Mouse (Mus musculus): ENCODE measurements at regions not wholly inside any gene's neighbourhood (a gene's known extent, or its start where the extent isn't known, plus 50 kb on each side); places are given as distances from the start of the nearest gene placed in this dataset.

- TF ChIP-seq CTCF (IDR thresholded peaks at IDR 0.05) (no peak), EP300 (IDR thresholded peaks at IDR 0.05) (no peak)
Observed at GRCm38 (mm10) chr12:32458386-32458785, 79.9 kb downstream of the Ccdc71l start.
